Mouse (Mus musculus) Patski (cell line): Measurements from ENCODE around the gene Eif4g3. TPM values are rescaled to one million over a fixed set of nuclear protein-coding genes. Genes with fewer than 3 reads are reported as not detected.
"Not testable (repeated sequence)": the region's sequence is repeated elsewhere in the genome, so short reads cannot be mapped to it uniquely, and the experiment has no call there.

Source experiments
- ATAC-seq: fragments of 100-300 bp; one replicate; pipeline ENCODE4 v1.8.0; 2021
- CTCF ChIA-PET: fragments of 350-600 bp; sonication (Branson Sonifier 250); formaldehyde crosslinking; loops from one replicate; lab custom pipeline; 2022; ENCODE audit warnings: inconsistent platforms; lab: Charles Lee
- POLR2A ChIA-PET: fragments of 350-600 bp; sonication (Branson Sonifier 250); formaldehyde crosslinking; loops from one replicate; lab custom pipeline; 2022; ENCODE audit warnings: antibody characterized with exemption, inconsistent platforms; lab: Charles Lee
- DNase-seq: peaks from one replicate; pipeline ENCODE4 v3.0.0-alpha.2; 2011; ENCODE audit warnings: low read depth, low spot score
- H3K27me3 ChIP-seq: fragments of 371-371 bp; one replicate; pipeline ENCODE4 v1.5.1; 2021
- CTCF ChIP-seq: fragments of 100-300 bp; IDR thresholded peaks from one replicate; pipeline ENCODE4 v1.5.1; 2021
- in situ Hi-C: fragments of 300-500 bp; cut with MboI; formaldehyde crosslinking; loops from 3 replicates; pipeline ENCODE4 v1.11.1; 2018; ENCODE audit warnings: low pct_unique_long_range_greater_than_20kb, mixed read lengths
- polyA plus RNA-seq: library from polyadenylated mRNA; unstranded; gene quantifications from one replicate; pipeline ENCODE4 v1.2.3, GENCODE M21; 2021

Eif4g3 gene
- polyA plus RNA-seq, 1 experiment from 2014 or later: 73.5 TPM

DNA sequence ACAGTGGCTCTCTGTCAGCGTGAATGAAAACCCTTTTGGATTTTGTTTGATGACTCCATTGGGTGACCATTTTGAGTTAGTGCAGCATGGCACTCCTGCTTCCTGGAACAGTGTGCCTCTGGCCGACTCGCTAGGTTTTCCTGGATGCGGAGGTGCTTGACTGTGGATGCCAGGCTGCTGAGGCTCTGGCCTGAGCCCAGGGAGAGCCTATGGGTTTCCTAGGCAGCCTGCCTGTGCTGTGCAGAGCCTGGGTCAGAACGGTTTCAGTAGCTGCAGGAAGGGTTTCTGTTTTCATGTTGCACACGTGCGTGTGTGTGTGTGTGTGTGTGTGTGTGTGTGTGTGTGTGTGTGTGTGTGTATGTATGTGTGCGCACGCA is 46.4 kb downstream of the Eif4g3 start:
- ChIA-PET POLR2A (no interaction called here), CTCF (interaction anchor here (1.0 kb wide), 1 partner anchor 9 kb away, joined by 3 read pairs; no protein-coding TSS in a partner anchor)
- ATAC-seq (no peak), DNase-seq (no peak)
- TF ChIP-seq CTCF: no peak
- no peaks in the 10 kb centered on the region for H3K27me3 ChIP-seq
- in situ Hi-C loops: no loop called here

DNA sequence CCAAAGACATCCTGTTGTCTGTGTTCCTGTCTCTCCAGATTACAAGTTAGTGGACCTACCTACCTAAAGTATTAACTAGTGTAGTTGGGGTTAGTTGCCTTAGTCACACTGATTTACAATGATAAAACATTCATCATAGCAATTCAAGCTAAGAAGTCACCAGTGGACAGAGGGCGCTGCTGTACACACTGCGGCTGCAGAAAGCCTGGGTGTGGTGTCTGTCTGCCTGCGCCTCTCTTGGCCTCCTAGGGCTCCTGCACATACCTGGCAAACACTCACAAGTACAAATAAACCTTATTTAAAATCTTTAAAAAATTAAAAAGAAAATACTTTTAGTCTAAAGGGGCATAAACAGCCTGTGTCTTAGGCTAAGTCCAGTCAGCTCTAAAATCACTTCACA is 47.8 kb downstream of the Eif4g3 start:
- ChIA-PET POLR2A (no interaction called here), CTCF (no interaction called here)
- no peak for ATAC-seq
- in situ Hi-C loops: no loop called here
- DNase-seq: no peak
- H3K27me3 ChIP-seq: no peaks in the 10 kb centered on the region
- no peak for TF ChIP-seq CTCF

DNA sequence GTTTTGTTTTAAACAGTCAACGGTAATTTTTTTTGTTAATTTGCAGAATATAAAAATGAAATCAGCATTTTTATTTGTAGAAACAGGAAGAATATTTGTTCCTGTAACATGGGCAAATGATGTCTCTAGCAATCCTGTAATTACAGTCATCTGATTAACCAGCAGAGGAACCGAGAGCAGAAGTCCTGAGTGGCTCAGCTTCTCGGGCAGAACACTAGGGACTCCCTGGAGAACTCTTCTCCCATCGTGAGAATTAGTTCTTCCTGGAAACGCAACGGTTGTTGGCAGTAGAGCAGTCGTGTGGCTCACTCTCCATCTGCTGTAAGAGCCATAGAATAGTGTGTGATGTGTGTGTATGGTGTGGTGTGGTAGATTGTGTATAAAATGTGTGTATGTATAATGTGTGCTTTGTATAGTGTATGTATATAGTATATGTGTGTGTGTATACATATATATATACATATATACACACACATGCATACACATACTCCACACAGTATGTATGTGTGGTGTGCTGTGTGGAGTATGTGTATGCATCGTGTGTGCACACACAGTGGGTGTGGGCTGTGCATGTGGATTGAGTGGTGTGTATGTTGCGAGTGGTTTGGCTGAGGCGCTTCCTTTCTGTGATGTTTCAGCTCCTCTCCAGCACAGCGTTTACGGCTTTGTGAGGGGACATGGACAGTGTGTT is 48.9 kb downstream of the Eif4g3 start:
- DNase-seq: no peak
- no peak for ATAC-seq
- POLR2A ChIA-PET: no interaction called here
- no peaks in the 10 kb centered on the region for H3K27me3 ChIP-seq
- in situ Hi-C loops: no loop called here
- CTCF ChIA-PET: interaction anchor here (0.8 kb wide), 1 partner anchor 10 kb away, joined by 3 read pairs; no protein-coding TSS in a partner anchor
- no peak for TF ChIP-seq CTCF

DNA sequence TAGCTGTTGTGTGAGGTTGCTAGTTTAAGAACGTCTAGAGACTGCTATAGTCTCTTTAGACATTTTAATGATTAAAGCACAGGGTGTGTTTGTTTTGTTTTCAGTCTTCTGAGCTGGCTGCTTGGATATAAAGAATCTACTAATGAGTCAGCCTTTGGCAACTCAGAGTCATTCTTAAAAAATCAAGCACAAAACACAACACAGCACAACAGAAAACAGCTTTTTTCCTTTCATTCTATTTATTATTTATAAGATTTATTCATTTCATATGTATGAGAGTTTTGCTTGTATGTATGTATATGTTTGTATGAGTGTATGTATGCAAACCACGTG is 49.4 kb downstream of the Eif4g3 start:
- POLR2A ChIA-PET: no interaction called here
- CTCF ChIA-PET: interaction anchor here (0.8 kb wide), 1 partner anchor 10 kb away, joined by 3 read pairs; no protein-coding TSS in a partner anchor
- ATAC-seq (peak; percentile 69), DNase-seq (no peak)
- no peak for TF ChIP-seq CTCF
- H3K27me3 ChIP-seq: no peaks in the 10 kb centered on the region
- in situ Hi-C loops: no loop called here

DNA sequence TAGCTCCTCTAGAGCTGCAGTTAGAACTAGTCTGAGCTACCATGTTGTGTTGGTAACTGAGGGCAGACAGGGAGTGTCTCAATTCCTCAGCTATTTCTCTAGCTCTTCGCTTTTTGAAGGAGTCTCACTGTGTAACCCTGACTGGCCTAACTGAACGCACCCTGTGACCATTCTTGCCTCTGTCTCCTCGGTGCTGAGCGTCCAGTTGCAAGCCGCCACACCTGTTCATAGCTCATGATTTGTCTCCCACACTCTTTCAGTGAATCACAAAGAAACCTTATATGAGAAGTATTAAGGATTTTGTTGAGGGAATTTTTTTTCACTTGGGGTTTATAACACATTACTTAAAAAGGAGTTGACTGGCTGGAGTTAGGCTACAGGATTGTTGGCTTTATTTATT is 49.8 kb downstream of the Eif4g3 start:
- POLR2A ChIA-PET: no interaction called here
- no peaks in the 10 kb centered on the region for H3K27me3 ChIP-seq
- no peak for TF ChIP-seq CTCF
- CTCF ChIA-PET: interaction anchor here (0.8 kb wide), 1 partner anchor 9 kb away, joined by 3 read pairs; no protein-coding TSS in a partner anchor
- peak; percentile 44 for ATAC-seq
- DNase-seq: no peak
- in situ Hi-C loops: no loop called here

DNA sequence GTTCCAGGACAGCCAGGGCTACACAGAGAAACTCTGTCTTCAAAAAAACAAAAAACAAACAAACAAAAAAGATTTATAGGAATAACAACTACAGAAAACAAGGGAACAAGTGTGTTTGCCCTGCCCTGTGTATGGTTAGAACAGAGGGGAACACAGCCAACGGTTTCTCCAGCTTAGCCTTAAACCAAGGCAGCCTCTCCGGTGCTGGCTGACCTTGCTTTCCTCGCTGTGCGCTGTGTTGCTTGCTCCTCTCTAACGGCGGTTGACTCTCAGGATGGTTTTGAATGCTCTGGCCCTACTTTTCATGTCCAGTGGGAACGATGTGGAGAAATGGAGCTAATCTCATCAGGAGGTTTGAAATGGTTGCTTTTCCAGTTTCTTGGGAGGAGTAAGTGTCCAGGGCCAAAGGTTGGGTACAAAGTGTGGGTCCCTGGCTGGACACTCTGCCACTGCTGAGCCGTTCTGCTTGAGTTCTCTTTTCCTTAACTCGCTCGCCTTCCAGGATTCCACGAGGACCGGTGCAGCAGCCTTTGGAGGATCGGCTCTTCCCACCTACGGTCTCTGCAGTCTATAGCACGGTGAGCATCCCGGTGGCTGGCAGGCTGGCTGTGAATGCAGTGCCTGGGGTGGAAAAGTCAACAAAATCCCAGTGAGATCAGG is 52.1 kb downstream of the Eif4g3 start:
- ChIA-PET POLR2A (no interaction called here), CTCF (no interaction called here)
- TF ChIP-seq CTCF: no peak
- ATAC-seq (no peak), DNase-seq (no peak)
- H3K27me3 ChIP-seq: no peaks in the 10 kb centered on the region
- in situ Hi-C loops: no loop called here

DNA sequence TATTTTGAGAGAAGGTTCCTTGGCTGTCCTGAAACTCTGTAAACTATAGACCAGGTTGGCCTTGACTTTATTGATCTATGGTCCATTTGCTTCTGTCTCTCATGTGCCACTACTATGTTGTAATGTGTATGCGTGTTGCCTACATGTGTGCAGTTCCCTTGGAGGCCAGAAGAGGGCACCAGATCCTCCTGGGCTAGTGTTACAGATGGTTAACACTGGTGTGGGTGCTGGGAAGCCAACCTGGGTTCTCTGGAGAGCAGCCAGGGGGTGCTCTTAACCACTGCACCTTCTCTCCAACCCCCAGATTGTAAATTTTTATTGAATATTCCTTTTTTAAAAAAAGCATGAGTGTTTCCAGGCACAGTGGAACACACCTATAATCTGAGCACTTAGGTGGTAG is 53.0 kb downstream of the Eif4g3 start:
- CTCF ChIA-PET: no interaction called here

DNA sequence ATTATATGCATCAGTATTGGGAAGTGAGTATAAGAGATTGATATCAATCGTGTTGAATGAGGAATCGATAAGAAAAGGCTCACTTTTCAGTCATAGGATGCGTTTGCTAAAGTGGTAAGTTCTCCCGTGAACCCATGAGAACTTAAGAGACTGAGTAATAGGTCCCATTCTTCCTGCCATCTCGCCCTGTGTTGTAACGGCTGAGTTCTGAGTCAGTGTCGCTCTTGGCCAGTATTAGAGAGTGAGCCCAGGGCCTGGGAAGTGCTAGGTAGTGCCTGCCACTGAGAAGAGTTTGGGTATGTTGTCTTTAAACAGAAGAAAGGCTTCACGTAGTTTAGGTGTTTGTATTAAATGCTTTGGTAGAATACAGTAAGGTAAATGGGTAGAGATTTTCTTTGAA is 53.5 kb downstream of the Eif4g3 start:
- CTCF ChIA-PET: no interaction called here
- in situ Hi-C loops: no loop called here

More for the DNA sequence above, 53.0 kb downstream of the Eif4g3 start:
- DNase-seq (no peak), ATAC-seq (no peak)
- in situ Hi-C loops: no loop called here
- TF ChIP-seq CTCF: no peak
- no peaks in the 10 kb centered on the region for H3K27me3 ChIP-seq
- POLR2A ChIA-PET: no interaction called here

DNA sequence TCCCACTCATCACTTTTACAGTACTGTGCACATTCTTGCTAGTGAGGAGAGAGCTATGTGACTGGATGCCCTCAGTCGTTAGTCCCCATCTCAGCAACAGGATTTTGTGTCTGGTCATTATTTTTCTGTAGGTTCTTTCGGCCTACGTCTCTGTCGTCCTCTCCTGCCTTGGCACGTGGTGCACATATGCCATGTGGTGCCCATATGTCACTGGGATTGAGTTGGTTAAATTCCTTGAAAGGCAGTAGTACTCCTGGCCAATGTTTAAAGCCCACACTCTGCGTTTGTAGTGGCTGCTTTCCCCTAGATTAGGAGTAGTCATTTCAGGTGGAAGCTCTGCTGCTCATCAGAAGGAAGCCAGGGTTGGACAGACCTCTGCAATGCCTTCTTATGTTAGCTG is 56.7 kb downstream of the Eif4g3 start:
- in situ Hi-C loops: no loop called here
- POLR2A ChIA-PET: no interaction called here

More for the DNA sequence above, 53.5 kb downstream of the Eif4g3 start:
- DNase-seq (no peak), ATAC-seq (no peak)
- H3K27me3 ChIP-seq: no peaks in the 10 kb centered on the region
- no peak for TF ChIP-seq CTCF
- POLR2A ChIA-PET: no interaction called here

DNA sequence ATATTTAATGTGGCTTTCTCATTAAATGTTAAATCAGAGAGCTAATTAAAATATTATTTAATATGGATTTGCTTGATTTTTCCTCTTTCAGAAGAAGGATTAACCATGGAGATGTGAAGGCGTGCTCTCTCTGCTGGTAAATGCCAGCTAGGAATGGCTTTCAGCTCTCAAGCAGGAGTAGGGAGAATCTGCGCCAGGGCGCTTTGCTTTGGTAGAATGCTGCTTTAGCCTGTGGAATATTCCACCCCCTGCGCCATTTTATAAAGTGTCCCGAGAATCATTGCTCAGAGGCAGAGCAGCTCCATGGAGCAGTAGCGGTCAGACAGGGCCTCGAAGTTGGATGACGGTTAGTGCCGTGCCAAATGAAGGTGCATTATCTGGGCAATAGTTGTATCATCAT is 58.7 kb downstream of the Eif4g3 start:
- TF ChIP-seq CTCF: no peak
- ChIA-PET POLR2A (no interaction called here), CTCF (interaction anchor here (1.0 to 1.2 kb wide), 3 partner anchors 9 to 17 kb away, joined by 3 to 4 read pairs (median 3); no protein-coding TSS in a partner anchor)
- DNase-seq: no peak
- H3K27me3 ChIP-seq: no peaks in the 10 kb centered on the region
- ATAC-seq: no peak
- in situ Hi-C loops: no loop called here

More for the DNA sequence above, 56.7 kb downstream of the Eif4g3 start:
- TF ChIP-seq CTCF: no peak
- no peaks in the 10 kb centered on the region for H3K27me3 ChIP-seq
- CTCF ChIA-PET: interaction anchor here (0.8 kb wide), 2 partner anchors 18 to 59 kb away, joined by 3 read pairs; no protein-coding TSS in a partner anchor
- no peak for DNase-seq
- no peak for ATAC-seq

DNA sequence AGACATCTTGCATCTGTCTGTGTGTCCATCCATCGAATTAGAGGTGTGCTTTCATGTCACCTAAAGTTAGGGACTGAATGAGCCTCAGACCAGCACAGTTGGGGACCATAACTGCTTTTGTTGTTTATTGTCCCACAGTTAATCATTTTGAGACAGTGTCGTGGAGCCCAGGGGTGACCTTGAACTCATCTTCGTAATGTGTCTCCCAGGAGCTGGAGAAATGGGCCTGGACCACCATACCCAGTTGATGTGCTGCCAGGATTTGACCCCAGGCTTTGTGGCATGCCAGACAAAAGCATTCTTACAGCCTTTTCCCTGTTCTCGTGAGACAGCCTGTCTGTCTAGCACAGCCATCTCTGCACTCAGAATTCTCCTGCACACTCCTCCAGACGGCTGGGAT is 63.8 kb downstream of the Eif4g3 start:
- in situ Hi-C loops: no loop called here
- DNase-seq: no peak
- no peak for TF ChIP-seq CTCF
- POLR2A ChIA-PET: no interaction called here
- no peak for ATAC-seq
- H3K27me3 ChIP-seq: no peaks in the 10 kb centered on the region
- CTCF ChIA-PET: interaction anchor here (1.6 kb wide), 1 partner anchor 8 kb away, joined by 4 read pairs; no protein-coding TSS in a partner anchor

DNA sequence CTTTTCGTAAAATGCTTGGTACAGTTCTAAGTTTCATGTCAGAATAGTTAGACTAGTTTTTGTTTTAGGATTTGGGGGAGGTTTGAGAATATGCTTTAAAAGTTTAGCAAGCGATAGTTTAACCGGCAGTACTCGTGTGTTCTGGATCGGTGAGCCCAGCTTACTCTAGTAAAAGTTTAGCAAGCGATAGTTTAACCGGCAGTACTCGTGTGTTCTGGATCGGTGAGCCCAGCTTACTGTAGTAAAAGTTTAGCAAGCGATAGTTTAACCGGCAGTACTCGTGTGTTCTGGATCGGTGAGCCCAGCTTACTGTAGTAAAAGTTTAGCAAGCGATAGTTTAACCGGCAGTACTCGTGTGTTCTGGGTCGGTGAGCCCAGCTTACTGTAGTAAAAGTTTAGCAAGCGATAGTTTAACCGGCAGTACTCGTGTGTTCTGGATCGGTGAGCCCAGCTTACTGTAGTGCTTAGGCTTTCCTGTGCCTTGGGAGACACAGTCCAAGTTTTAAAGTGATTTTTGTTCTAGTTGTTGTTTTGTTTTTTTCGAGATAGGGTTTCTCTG is 64.5 kb downstream of the Eif4g3 start:
- in situ Hi-C loops, ATAC-seq, H3K27me3 ChIP-seq, DNase-seq, POLR2A ChIA-PET: not testable (repeated sequence)
- CTCF ChIA-PET: interaction anchor here (1.6 kb wide), 1 partner anchor 8 kb away, joined by 4 read pairs; no protein-coding TSS in a partner anchor
